Mouse (Mus musculus) embryo, embryonic 9.5 days (tissue): ENCODE data around the gene Aym1.
"Not testable (repeated sequence)": the region's sequence is repeated elsewhere in the genome, so short reads cannot be mapped to it uniquely, and the experiment has no call there.

Experiments
- DNase-seq: peaks from one replicate; pipeline ENCODE4 v3.0.0-alpha.2; 2017; ENCODE audit errors: extremely low spot score

The Aym1 gene

GRCm38 (mm10) chr5:113354311-113354710 lies 2.8 kb upstream of the Aym1 start:
- DNase-seq = no peak

- DNase-seq = no peak
Measured at GRCm38 (mm10) chr5:113357656-113358055, 562 bp downstream of the Aym1 start.

GRCm38 (mm10) chr5:113358833-113359232 lies 1.7 kb downstream of the Aym1 start:
- no peak for DNase-seq

DNA sequence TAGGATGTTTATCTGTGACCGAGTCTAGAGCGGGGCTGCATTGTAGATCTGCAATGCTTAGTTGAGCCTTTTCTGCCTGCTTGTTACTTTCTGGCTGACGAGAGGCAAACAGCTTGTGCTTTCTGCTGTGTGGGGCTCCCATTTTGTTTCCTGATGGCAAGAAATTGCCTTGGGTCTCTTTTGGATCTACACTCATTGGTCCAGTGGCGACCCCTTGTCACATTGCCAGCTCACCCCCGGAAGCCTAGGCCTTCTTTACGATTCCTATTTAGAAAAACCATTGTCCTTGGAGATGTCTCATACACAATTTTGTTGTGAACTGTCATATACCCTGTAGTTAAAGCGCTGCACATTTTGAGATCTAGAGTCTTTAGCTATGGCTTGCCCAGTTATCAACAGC lies 4.2 kb downstream of the Aym1 start:
- DNase-seq = no peak

GRCm38 (mm10) chr5:113362258-113362996 lies 5.3 kb downstream of the Aym1 start:
- DNase-seq = no peak

DNA sequence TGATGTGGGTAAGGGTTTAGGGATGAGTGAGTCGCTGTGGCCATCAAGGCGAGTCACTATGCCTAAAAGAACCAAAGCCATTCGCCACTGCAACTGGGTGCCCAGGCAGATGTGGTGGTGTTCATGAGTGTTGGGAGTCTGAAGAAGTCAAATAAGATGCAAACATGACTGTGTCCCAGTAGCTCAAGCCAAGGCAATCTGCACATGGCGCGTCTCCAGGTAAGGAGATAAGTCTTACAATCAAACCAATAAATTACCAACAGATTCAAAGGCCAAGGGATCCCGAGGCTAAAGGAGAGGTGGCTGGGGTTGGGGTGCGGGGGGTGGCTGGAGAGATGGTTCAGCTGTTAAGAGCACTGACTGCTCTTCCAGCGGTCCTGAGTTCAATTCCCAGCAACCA lies 6.1 kb downstream of the Aym1 start:
- DNase-seq = no peak

- DNase-seq = peak; percentile 79
Measured at GRCm38 (mm10) chr5:113365921-113366320, 8.8 kb downstream of the Aym1 start.

DNA sequence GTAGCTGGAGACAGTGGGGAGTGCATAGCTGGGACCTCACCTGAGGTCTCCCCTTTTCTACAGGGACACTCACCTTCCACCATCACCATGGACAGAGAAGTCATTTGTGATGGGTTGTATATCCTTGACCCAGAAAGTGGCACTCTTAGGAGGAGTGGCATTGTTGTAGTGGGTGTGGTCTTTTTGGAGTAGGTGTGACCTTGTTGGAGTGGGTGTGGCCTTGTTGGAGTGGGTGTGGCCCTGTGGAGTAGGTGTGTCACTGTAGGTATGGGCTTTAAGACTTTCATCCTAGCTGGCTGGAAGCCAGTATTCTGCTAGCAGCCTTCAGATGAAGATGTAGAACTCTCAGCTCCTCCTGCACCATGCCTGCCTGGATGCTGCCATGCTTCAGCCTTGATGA lies 10.6 kb downstream of the Aym1 start:
- not testable (repeated sequence) for DNase-seq

DNA sequence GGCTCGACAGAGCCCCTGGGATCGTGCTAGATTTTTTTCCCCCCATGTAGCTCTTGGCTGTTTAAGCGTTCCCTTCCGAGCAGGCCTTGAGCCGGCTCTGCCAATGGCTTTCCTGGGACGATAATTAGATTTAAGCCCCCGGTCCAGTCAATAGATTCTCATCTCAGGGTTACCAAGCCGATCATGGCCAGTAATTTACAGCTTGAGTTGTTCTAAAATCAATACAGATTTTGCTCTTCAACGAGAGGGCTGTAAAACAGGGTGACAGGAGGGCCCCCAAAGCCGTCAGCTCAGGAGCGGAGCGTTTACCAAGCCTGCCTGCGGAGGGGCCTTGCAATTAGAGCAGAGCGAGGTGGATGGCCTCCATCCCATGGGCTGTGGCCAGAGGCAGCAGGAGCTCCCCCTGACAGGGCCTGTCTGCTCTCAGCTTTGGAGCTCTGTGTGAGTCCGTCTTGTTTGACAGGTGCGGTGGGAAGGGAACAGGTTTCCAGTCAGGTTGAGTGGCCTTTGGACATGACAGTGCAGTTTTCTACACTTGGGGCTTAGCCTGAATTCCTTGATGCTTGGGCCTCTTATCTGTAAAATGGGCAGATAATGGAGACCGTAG lies 12.3 kb downstream of the Aym1 start:
- no peak for DNase-seq

DNA sequence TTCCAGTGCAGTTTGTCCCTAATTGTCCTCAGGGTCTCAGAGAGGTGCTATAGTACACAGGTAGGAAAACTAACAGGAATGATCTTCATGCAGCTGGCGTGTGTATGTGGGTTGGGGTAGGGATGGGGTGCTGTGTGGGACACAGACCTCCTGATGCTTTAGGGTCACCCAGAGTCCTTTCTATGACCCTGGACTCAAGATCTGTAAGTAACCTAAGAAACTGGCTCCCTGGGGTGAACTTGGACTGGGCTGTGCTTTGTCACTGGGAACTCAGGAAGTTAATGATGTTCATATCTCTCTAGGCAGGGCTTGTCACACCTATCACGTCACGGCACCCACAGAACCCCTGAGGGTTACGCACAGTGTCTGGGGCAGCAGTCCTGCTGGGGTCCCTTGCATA lies 15.4 kb downstream of the Aym1 start:
- no peak for DNase-seq

- peak; percentile 85 for DNase-seq
Measured at GRCm38 (mm10) chr5:113372995-113373950, 16.2 kb downstream of the Aym1 start.

- no peak for DNase-seq
Measured at GRCm38 (mm10) chr5:113374290-113374689, 17.2 kb downstream of the Aym1 start.

DNA sequence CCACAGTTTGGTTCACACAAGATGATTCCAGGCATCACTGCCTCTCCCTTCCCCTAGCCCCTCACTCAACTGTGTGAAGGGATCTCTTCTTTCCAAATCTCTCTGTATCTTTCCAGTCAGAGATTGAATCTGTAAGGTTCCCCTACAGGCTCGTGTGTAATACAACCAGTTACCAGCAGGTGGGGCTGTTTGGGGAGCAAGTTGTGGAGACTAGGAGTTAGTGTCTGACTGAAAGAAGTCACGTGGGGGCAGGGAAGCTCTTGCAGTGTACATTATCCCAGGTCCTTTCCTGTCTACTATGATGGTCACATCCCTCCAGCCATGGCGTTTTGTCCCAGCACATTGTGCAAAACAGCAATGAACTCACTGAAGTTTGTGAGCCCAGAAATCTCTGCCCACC lies 18.7 kb downstream of the Aym1 start:
- DNase-seq = peak; percentile 75

GRCm38 (mm10) chr5:113376292-113376691 lies 19.2 kb downstream of the Aym1 start:
- no peak for DNase-seq

GRCm38 (mm10) chr5:113379416-113379815 lies 22.3 kb downstream of the Aym1 start:
- DNase-seq = no peak

- no peak for DNase-seq
Measured at GRCm38 (mm10) chr5:113380553-113380952, 23.5 kb downstream of the Aym1 start.

- DNase-seq = no peak
Measured at GRCm38 (mm10) chr5:113382580-113382979, 25.5 kb downstream of the Aym1 start.

GRCm38 (mm10) chr5:113393766-113394165 lies 36.7 kb downstream of the Aym1 start:
- DNase-seq = no peak

GRCm38 (mm10) chr5:113396286-113396934 lies 39.3 kb downstream of the Aym1 start:
- DNase-seq = no peak

GRCm38 (mm10) chr5:113397443-113398317 lies 40.6 kb downstream of the Aym1 start:
- DNase-seq = no peak

GRCm38 (mm10) chr5:113402702-113403101 lies 45.6 kb downstream of the Aym1 start:
- no peak for DNase-seq
